Mouse (Mus musculus) embryo, embryonic 9.5 days (tissue): ENCODE results near the gene Katnb1.

Experiments
- DNase-seq: peaks from one replicate; pipeline ENCODE4 v3.0.0-alpha.2; 2017; ENCODE audit errors: extremely low spot score

Gene Katnb1

DNA sequence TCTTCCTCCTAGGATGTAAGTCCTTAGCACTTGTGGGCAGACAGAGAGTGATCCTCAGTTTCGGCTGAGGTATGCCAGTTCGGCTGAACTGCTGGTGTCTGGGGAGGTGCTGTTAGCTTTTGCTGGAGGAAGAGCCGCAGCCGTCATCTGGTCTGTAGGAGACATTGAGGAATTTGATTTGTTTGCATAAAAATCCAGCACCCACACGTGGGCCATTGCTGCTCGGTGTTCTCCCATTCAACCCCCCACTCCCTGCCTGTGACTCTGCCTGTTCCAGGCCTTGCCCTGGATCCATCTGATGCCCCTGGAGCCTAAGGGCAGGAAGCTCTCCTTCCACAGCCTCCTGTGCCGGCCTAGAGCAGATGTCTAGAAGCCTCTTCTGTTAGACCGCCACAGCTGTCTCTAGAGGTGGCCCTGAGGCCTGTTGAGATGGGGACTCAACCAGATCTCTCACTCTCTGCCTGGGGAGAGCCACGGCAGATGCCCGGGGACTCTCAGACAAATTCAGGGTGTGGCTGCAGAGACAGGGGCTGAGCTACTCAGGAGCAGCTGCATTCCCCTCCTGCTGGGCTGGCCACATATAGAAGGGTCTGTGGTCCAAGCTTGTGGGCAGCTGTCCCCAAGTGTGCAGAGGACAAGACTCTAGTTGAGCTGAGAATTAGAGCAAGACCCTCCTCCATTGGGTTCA is 3.9 kb downstream of the Katnb1 start:
- DNase-seq = no peak

DNA sequence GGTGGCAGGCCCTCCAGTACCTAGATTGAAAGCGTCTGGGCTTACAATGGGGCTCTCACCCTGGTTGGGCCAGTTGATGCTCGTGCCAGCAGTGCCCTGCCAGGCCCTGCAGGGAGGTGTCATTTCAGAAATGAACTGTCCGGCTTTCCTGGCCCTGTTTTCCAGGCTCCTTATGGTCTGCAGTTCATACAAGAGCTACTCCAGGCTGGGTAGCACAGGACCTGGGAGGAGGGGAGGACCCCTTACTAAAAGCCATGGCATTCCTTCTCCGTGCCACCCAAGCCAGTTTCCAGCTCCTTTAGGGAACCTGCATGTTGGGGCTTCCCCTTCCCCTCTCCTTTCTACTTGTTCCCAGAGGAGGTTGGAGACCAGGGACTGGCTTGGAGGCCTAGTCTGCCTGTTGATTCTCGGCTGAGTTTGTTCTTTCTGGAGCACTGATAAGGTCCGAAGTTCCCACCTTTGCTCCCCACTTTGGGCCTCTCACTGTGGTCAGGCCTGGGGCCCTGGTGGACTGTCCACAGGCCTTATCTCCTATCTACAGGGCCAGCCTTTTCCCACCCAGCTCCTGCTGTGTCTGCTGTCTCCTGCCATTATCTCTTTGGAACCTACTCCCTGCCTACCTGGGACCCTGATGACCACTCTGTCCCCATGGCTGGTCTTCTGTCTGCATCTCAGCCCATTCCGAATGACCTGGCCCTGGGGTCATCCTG is 4.6 kb downstream of the Katnb1 start:
- DNase-seq = no peak

DNA sequence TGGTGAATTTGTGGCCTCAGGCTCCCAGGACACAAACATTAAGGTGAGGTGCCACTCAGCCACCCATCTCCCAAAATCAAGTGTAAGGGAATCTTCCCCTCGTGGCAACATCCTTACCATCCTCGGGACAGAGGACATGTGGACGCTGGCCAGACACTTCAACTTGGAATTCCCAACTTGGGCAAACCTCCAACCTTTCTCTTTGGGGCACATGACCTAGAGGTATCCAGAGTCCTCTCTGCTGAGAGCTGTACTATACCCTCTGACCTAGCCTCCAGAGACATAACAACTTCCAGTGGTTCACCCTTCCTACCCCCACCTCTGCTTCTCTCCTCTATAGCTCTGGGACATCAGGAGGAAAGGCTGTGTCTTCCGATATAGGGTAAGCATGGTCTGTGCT is 12.6 kb downstream of the Katnb1 start:
- DNase-seq = no peak

DNA sequence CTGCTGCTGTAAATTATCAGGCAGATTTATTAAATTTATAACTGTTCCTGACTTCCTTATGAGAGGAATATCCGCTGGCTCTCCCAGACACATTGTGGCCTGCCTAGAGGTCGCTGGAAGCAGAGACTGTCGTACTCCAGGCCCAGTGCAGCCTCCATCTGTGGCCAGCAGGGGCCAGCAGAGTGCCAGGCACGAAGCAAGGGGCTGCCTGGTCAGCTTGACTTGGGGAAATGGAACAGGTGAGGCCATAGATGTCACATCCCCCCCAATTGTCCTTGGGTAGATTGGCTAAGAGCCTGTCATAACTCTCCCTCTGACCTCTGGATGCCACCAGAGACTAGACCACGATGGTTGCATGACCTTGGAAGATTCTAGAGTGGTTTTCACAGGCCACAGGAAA is 18.0 kb downstream of the Katnb1 start:
- peak; percentile 55 for DNase-seq

DNA sequence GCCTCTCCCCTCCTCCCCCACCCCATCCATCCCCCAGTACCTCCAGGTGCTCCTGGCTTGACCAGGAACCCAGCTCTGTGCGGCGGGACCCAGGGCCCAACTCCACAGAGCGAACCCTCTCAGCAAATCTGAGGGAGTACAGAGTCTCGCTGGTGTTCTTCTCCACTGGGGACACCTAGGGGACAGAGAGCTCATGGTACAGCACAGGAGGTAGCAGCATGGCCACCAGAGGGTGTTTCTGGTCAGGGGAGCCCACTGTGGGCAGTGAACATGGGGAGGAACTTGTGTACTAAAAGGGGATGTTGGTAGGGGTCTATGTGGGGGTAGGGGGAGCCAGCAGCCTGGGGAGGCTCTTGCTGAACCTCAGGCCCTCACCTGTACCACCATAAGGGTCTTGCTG is 21.0 kb downstream of the Katnb1 start:
- DNase-seq = no peak

DNA sequence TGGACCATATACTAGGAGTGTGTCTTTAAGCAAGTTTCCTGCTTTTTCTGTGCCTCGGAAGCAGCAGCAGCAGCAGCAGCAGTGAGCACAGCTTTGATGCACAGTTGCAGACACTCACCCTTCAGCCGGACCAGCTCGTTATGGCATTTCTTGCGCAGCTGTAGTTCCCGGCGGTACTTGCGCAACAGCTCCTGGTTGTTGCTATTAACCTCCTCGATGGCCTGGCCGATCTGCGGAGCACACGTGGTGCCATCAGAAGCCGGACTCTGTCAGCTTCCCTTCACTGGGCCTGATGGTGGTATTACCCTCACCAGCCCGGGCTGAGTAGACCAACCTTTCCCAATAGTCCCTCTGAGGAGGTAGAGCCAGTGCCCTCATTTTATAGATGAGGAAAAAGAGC is 26.3 kb downstream of the Katnb1 start:
- DNase-seq = no peak

DNA sequence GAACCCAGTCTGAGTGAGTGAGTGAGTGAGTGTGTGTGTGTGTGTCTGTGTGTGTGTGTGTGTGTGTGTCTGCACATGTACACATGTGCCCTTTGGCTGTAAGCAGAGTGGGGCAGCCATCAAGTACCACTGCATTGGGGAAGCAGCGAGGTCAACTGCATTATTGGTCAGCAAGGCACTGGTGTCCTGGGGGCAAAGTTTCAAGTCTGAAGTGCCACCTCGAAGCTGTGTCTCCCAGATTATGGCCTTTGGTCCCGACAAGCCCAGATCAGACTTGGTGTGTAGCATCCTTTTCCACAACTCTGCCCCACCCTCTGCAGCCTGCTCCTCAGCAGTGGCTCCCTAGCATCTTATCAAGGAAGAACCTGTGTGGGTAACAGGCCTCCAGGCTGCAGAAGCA is 31.6 kb downstream of the Katnb1 start:
- DNase-seq = no peak

DNA sequence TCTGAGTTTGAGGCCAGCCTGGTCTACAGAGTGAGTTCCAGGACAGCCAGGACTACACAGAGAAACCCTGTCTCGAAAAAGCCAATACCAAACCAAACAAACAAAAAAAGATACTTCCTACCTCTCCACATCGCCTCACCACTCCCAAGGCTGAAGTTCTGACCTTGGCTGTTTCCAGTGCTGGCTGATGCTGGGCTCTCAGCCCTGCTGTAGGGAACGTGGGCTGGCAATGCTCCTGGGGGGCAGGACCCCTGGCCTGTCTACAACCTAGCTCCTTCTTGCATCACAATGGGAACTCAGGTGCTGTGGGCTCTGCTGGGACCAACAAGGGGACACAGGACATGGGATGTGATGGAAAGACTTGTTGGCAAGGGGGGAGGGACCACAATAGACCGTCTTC is 32.1 kb downstream of the Katnb1 start:
- DNase-seq = no peak

DNA sequence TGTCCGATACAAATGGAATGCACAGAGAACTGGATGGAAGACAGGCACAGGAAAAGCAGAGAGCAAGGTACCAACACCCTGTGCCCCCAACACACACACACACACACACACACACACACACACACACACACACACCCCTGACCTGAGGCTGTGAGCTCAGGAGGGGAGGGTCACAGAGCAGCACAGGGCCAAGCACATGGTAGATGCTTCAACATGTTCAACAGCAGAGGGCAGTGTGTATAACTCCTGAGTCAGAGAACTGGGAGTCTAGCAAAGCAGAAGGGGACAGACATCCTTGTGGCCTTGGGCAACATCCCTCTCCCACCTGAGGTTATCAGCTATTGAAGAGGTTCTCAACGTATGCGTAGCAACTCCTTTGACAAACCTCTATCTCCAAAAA is 32.8 kb downstream of the Katnb1 start:
- peak; percentile 39 for DNase-seq

DNA sequence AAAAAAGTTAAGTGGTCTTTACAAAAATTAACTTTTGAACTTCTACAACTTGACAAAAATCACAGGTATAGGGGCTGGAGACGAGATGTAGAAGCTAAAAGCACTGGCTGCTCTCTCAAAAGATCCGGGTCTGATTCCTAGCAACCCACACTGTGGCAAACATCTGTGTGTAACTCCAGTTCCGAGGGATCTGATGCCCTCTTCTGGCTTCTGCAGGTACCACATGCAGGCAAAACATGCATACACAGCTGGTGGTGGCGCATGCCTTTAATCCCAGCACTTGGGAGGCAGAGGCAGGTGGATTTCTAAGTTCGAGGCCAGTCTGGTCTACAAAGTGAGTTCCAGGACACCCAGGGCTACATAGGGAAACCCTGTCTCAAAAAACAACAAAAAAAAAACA is 42.5 kb downstream of the Katnb1 start:
- no peak for DNase-seq

DNA sequence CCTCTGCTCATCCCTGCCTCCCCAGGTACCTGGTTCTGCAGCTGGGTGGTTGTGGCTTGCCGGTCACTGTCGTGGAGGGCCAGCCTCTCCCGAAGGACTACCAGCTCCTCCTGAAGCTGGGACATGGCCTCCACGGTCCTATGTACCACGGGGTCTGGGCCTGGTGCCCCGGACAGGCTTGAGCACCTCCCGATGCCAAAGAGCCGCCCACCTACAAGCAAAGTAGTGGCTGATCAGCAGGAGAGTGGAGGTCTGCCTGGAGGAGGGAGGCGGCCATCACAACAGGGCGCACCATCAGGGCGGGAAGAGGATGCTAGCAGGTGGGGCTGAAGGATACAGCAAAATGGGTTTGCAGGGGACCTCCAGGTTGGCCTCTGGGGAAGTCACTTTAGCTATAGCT is 45.5 kb downstream of the Katnb1 start:
- no peak for DNase-seq

DNA sequence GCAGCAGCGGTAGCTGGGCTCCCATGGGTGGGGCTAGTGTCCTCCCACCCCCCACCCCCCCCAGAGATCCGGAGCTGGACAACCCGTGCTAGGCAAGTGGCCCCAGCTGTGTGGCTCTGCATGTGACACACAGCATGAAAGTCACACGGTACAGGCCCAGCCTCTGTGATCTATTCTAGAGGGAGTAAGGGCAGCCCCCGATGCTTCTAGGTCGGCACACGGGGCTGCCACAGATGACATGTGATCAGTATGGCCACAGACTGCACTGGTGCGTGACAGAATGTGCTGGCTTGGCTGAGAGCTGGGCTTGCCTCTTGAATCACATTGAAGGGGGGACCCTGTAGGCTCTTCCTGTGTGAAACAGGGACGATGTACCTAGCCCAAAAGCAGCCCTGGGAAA is 46.7 kb downstream of the Katnb1 start:
- DNase-seq = no peak

DNA sequence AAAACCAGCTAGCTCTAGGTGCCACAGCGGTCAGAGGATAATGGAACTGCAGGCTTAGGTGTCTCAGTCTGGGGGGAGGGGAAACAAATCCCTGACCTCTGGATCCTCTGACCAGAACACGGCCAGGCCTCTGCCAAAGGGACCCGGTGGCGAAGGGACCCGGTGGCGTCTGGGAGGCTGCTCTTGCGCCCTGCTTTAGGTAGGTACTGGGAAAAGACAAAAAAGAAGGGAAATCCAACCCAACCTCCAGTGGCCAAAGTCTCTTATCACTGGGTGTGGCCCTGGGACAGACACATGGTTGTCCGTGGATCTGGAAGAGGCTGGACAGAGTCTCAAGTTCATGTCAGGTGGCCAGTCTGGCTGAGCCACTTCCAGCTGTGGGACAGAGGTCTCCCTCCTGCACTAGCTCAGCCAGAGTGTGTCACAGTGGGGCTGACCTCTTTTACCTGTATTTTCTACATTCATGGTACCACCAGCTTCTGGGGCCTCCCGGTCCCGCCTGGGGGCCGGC is 47.8 kb downstream of the Katnb1 start:
- DNase-seq = no peak

DNA sequence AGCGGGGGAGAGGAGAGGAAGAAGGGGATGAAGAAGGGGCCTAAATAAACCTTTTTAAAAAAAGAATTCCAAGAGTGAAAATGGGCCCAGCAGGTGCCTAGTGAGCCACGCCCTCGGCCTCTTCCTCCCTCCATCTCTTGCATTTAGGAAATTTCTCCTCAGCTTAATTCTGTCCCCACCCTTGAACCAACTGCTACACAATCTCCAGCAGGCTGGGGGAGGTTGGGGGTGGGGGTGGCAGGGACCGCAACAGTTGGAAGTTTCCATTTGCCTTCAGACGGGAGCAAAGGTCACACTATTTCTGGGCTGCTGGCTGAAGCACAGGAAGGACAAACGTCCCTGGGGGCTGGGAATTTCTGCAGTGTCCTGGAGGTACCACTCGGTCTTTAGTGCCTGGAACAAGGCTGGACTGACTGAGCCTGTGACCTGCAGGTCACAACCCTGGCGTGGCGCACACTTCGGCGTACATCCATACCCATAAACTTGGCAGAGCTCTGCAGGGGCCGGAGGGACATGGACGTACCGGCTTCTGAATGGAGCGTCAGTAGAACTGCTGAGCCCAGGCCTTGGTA is 50.1 kb downstream of the Katnb1 start:
- DNase-seq = no peak

DNA sequence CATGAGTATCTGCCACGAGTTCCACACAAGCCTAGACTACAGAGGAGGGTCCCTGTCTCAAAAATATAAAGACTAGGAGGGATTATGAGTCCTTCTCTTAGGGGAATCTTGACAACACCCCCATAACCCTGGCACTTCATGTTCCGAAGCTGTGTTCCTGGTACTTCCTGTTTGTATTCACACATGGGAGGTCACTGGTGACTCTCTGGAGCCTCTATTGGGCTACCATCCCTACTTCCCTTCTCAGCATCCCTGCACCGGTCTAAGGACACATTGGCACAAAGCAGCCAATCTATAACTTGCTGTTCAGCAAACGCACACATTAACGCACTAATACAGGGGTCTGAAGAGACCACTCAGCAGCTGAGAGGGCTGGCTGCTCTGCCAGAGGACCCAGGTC is 51.0 kb downstream of the Katnb1 start:
- no peak for DNase-seq

DNA sequence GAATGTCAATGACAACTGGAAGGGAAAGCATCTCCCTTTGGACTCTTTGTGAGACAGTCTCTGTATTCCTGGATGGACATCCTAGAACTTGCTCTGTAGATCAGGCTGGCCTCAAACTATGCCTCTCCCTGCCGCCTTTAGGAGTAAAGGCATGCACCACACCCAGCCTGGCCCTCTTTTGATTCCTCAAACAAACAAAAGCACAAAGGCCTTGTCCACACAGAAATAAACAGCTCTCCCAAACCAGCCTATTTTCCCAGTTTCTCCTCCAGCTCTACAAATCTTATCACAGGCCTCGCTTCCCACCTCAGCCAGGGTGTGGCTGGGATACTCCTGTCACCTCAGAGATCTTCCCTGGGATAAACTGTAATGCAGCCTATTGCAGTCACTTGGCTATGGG is 53.2 kb downstream of the Katnb1 start:
- no peak for DNase-seq

DNA sequence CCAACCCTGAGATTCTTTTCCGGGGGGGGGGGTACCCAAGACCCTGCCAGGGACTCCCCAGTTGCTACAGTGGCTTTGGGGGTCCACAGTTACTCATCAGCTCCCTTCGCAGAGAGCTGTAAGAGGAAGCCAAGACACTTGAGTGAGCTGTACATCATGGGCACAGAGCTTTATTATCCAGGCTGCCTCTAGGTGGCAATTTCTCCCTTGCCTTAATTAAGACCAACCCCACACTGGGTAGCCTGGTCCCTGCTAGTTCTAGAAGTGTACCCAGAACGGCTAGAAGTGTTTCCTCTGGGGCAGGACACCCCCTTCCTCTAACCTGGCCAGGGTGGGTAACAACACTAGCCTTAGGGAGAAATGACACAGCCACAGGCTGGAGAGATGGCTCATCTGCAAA is 54.3 kb downstream of the Katnb1 start:
- DNase-seq = no peak

DNA sequence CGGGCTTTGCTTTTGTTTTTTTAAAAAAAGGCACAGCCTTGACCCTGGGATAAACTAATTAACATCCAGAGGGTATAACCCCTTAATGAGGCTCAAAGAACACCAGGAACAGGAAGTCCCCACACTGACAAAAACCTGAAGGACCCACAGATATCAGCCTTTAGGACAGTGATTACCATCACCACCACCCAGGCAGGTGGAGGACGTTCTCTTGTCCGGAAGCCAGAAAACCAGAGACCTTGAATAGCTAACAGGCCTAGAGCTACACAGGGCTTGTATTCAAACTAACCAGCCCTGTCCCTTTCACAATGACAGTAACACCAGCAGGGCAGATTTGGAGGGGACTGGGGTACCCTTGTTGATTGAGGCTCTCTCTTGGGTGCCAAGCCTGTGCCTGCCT is 55.2 kb downstream of the Katnb1 start:
- DNase-seq = no peak

DNA sequence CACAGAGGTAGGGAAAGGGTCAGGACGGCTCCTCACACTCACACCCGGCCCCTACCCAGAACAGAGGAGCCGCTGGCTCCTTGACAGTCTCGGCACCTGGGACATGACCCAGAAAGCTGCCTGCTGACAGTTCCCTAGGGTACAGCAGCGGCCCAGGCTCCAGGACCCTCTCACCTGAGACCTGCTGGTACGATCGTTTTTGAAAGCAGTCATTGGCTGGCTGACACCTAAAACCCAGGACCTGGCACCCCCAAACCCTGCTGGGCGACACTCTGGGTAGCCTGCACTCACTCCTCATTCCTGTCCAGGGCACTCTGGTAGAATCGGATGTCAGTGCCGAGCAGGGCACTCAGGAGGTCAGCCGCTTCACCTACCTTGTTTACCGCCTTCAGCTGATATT is 56.2 kb downstream of the Katnb1 start:
- DNase-seq = no peak

DNA sequence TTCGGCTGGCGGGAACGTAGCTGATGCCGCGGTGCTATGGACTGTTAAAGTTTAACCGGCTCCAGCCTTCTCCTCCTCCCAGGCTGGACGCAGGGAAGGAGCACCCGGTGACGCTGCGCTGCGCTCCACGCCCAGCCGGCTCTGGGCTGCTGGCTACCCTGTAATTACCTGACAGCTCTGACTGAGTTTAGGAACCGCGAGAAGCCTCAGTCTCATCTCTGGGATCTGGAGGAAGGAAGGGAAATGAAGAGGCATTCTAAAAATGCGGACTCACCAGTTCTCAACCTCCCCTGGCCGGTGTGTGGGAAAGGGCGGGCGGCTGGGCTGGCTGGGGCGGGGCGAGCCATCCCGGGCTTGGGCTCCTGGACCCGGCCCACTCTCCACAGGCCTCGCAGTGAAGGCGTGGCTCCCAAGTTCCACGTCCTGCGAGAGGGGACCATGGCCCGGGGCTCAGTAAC is 56.7 kb downstream of the Katnb1 start:
- peak; percentile 59 for DNase-seq

DNA sequence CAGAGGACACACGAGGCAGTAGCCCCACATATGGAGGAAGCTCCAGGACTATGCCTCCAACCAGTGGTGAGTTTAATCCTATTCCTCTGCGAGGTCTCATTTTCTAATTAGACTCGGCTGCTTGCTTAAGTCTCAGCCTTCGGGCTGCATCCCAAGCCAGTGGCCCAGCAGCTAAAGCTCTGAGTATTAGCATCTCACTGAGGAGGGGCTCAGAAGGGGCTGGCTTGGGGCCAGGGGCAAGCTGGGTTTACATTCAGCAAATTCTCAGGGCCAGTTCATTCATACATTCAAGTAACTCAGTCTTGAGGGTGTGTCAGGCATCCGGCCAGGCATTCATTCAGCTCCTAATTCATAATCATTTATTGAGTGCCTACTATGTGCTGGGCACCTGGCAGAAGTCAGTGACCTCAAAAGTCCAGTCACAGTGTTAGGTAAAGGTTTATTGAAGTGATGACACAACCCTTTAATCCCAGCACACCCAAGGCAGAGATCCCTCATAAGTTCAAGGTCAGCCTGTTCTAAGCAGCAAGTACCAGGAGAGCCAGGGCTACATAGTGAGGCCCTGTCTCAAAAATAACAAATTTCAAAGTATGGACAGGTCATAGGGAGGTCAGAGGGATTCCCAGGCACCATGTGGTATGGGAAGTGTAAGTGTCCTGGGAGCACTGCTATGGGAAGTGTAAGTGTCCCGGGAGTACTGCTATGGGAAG is 57.5 kb downstream of the Katnb1 start:
- DNase-seq = no peak

DNA sequence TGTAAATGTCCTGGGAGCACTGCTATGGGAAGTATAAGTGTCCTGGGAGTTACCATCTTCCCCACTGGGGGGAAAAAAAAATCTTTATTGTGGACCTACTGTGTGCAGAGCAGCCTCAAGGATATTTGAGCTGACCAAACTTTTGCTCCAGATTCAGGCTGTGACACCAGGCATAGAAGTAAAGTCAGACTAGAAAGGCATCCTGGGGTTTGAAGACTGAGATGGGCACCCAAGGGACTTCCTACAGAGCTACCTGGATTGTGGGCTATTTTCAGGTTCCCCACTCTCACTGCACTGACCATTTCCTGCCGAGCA is 58.0 kb downstream of the Katnb1 start:
- no peak for DNase-seq

DNA sequence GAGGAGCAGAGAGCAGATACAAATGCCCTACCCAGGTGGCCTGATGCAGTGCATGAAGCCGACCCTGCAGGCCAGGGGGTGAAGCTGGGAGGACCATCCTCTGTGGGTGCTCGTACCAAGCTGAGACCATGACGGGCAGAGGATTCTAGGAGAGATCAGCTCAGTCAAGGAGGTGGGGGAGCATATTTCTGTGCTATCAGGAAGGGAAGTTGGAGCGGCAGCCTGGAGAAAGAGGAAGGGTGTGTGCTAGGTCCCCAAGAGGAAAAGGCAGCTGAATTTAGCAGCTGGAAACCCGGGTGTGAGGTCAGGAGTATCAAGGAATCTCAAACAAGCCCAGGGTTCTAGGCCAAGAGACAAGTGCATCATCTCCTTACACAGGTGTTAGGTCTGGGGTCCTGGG is 59.6 kb downstream of the Katnb1 start:
- DNase-seq = no peak
